Mouse (Mus musculus) embryonic fibroblast, embryonic 13.5 days (primary cell): Measurements from ENCODE around the gene Gzma.
A peak's percentile ranks its signal among the peaks of the same experiment; 100 is the strongest.

ENCODE experiments used
- CTCF ChIP-seq: IDR thresholded peaks from 2 replicates; pipeline ENCODE4 v1.5.1; 2011; ENCODE audit warnings: mild to moderate bottlenecking, control low read depth, low read length, moderate library complexity, borderline replicate concordance; ENCODE audit not compliant: insufficient read depth
- POLR2A ChIP-seq: IDR thresholded peaks from 2 replicates; pipeline ENCODE4 v1.6.1; 2011; ENCODE audit warnings: low read depth, mild to moderate bottlenecking, control low read depth, low read length, moderate library complexity

DNA sequence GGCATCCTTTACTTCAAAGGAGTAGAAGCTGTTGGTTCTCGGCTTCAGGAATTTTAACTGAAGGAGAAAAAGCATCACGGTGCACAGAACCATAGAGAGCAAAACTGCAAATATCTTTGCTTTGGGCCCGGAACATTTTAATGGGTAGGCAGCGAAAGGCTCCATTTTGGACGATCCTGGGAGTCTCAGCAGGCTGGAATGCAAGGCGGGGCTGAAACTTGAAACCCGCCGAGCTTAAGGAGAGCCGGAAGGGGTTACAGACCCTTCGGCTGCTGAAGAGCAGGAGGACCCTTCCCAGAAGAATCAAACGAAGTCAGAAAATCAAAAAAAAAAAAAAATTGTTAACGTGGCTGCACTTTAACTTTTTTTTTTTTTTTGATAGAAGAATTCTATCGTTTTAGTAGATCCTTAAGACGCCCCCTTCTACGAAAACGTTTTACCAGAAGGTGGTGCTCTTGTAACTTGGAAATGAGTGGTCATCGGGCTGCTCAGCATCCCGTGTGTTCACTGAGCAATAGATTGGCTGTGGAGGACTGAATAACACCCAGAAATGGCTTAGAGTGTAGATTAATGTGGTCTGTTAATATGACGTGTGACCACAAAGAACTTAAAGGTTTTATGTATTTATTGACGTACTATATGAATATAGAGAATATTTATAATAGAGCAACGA is 54.4 kb downstream of the Gzma start, which contains the start of gene Gpx8:
- peak; percentile 84 for TF ChIP-seq POLR2A
- TF ChIP-seq CTCF, result no peak
